Mouse (Mus musculus) ES-Bruce4 (cell line): Measurements from ENCODE around the gene Akap13.

ENCODE experiments used
- CTCF ChIP-seq: IDR thresholded peaks from one replicate; pipeline ENCODE4 v1.8.1; 2011; ENCODE audit warnings: low read depth, low read length
- EP300 ChIP-seq: IDR thresholded peaks from 2 replicates; pipeline ENCODE4 v1.6.1; 2011; ENCODE audit warnings: low read depth, low read length; ENCODE audit not compliant: insufficient read depth
- POLR2A ChIP-seq: IDR thresholded peaks from one replicate; pipeline ENCODE4 v1.8.1; 2011; ENCODE audit warnings: low read length; ENCODE audit not compliant: insufficient read depth

- no peak for TF ChIP-seq POLR2A
- no peak for TF ChIP-seq CTCF
- no peak for TF ChIP-seq EP300
Observed at GRCm38 (mm10) chr7:75572127-75572526, 116.8 kb downstream of the Akap13 start.
